Mouse (Mus musculus): ENCODE data around the gene Sorbs1. TPM values are rescaled to one million over a fixed set of nuclear protein-coding genes. Genes with fewer than 3 reads are reported as not detected.

Sorbs1 gene
- polyA plus RNA-seq, 1 experiment from 2014 or later = 73.8 TPM

DNA sequence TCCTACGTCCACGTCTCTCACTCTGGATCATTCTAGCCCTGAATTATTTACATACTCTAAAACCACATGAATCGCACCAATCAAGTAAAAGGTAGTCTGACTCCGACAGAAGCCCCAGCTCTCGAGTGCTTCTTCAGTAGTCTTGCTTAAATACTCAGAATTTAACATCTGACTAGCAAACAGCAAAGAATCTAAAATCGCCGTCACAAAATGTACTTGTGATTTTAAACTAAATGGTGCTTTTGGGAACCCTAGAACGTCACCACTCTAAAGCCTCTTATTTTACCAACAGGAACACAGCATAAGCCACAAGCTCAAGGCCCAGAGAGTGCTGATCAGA lies 2.5 kb downstream of the Sorbs1 start:
- TF ChIP-seq CTCF (IDR thresholded peaks at IDR 0.05; ENCODE audit: low read depth) = no peak
- Histone ChIP-seq H3K27ac (ENCODE audit: low read depth, low read length) (no peak overlapping the region), H3K4me1 (replicated peaks; ENCODE audit: control insufficient read depth, insufficient read depth, low read length) (0 out of 2 replicates have a peak, but pooled peaks cover 3% of the 10 kb centered on the region), H3K36me3 (ENCODE audit: control insufficient read depth, insufficient read depth) (no peaks in the 10 kb centered on the region), H3K9ac (ENCODE audit: low read depth, low read length) (peak overlapping the region; percentile 22; the same call in 1 of the 2 replicates), H3K27me3 (replicated peaks; ENCODE audit: control insufficient read depth, insufficient read depth, low read length) (no peaks in the 10 kb centered on the region), H3K4me2 (replicated peaks; ENCODE audit: low read depth) (peak overlapping the region; percentile 90), H3K4me3 (ENCODE audit: low read depth, low read length) (no peak overlapping the region), H3K9me3 (ENCODE audit: control insufficient read depth) (no peaks in the 10 kb centered on the region)
- WGBS = 70% methylated on average over 8 of the region's 8 CpGs
- no peak for ATAC-seq

DNA sequence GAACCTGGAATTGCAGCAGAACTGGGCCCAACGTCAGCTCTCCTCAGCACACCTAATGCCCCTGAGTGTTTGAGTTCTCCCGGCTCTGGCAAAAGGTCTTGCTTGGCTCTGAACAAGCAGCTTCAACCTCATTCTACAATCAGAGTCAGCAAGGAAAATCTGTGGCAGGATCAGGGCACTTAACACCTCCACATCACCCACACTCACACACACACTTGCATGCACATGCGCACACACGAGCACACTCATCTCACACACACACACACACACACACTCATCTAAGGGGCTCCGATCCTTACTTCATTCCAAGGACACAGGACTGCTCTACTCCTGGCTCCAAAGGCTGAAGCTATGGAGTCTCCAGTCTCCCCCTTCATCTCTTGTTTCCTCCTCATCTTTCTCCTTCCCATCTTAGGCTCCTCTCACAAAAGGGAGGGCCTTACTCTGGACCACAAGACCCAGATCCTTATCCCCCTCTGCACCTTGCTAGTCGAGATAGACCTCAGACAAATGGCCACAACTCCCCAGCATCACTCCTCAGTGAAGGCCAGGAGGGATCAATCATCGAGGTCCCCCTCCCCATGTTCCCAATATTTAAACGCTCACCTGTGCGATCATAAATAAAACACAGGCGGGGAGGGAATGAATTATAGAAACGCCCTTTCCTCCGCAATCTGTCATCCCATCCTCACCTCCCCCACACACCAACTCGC lies 3.0 kb downstream of the Sorbs1 start:
- no peaks in the 10 kb centered on the region for H3K36me3 ChIP-seq (ENCODE audit: control insufficient read depth, insufficient read depth)
- WGBS = 76% methylated on average over 13 of the region's 13 CpGs
- H3K4me1 ChIP-seq (replicated peaks; ENCODE audit: control insufficient read depth, insufficient read depth, low read length) = 0 out of 2 replicates have a peak, but pooled peaks cover 3% of the 10 kb centered on the region
- no peak for ATAC-seq
- no peaks in the 10 kb centered on the region for H3K9me3 ChIP-seq (ENCODE audit: control insufficient read depth)
- no peak for TF ChIP-seq CTCF (IDR thresholded peaks at IDR 0.05; ENCODE audit: low read depth)
- H3K4me3 ChIP-seq (ENCODE audit: low read depth, low read length) = no peak overlapping the region
- no peaks in the 10 kb centered on the region for H3K27me3 ChIP-seq (replicated peaks; ENCODE audit: control insufficient read depth, insufficient read depth, low read length)
- peak overlapping the region; percentile 90 for H3K4me2 ChIP-seq (replicated peaks; ENCODE audit: low read depth)
- H3K27ac ChIP-seq (ENCODE audit: low read depth, low read length) = no peak overlapping the region
- no peak overlapping the region for H3K9ac ChIP-seq (ENCODE audit: low read depth, low read length)

DNA sequence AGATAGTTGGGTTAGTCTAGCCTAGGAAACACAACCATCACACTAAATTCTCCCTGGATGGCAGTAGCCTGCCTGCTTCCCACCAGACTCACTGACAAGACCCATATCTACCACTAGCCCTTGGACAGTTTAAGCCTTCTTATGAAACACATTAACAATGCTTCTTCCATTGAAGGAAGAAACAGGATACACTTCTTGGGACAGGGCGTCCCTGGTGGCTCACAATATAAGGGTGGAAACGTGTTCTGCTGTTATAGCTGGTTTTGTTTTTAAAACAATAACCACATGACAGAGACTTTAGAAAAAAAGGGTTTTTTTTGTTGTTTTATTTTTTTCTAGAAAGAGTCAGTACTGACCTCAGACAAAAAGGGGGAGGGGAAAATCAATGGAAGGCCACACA lies 4.3 kb downstream of the Sorbs1 start:
- Histone ChIP-seq H3K4me1 (replicated peaks; ENCODE audit: control insufficient read depth, insufficient read depth, low read length) (0 out of 2 replicates have a peak, but pooled peaks cover 3% of the 10 kb centered on the region), H3K27ac (ENCODE audit: low read depth, low read length) (no peak overlapping the region), H3K27me3 (replicated peaks; ENCODE audit: control insufficient read depth, insufficient read depth, low read length) (no peaks in the 10 kb centered on the region), H3K4me3 (ENCODE audit: low read depth, low read length) (no peak overlapping the region), H3K9ac (ENCODE audit: low read depth, low read length) (no peak overlapping the region), H3K9me3 (ENCODE audit: control insufficient read depth) (no peaks in the 10 kb centered on the region), H3K4me2 (replicated peaks; ENCODE audit: low read depth) (no peak overlapping the region), H3K36me3 (ENCODE audit: control insufficient read depth, insufficient read depth) (no peaks in the 10 kb centered on the region)
- TF ChIP-seq CTCF (IDR thresholded peaks at IDR 0.05; ENCODE audit: low read depth) = 0 out of 2 replicates have a peak, but pooled peaks have one; percentile 30
- 65% methylated on average over 2 of the region's 2 CpGs for WGBS
- ATAC-seq = no peak

DNA sequence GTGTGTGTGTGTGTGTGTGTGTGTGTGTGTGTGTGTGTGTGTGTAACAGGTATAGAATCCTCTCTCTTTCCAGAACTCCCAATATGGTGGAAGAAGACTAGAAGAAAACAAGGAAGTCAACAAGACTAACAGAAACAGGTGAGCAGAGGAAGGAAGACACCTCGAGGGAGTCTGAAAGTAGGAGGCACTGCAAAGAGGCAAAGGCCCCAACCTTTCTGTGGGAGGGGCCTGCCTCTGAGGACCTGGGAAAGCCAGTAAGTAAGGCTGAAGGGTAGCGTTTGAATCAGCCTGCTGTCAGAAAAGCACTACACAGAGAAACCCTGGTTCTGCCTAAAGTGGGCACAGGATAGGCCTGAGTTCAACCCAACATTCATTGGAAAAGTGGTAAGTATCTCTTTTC lies 4.7 kb downstream of the Sorbs1 start:
- TF ChIP-seq CTCF (IDR thresholded peaks at IDR 0.05; ENCODE audit: low read depth) = no peak
- no peak for ATAC-seq
- H3K4me3 ChIP-seq (ENCODE audit: low read depth, low read length) = no peak overlapping the region

DNA sequence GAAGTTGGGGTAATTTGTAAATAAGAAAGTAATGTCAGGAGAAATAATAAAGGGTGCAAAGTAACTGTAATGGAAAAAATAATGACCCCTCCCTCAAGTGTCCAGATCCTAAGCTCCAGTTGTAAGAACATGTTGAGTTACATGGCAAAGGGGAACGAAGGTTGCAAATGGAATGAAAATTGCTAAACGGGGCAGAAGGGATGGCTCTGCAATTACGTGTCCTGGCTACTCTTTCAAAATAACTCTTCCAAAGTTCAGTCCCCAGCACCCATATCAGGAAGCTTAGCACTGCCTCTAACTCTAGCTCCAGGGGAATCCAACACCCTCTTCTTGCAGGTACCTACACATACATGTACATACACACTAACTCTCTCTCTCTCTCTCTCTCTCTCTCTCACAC lies 6.6 kb downstream of the Sorbs1 start:
- Histone ChIP-seq H3K27me3 (replicated peaks; ENCODE audit: control insufficient read depth, insufficient read depth, low read length) (no peaks in the 10 kb centered on the region), H3K9ac (ENCODE audit: low read depth, low read length) (no peak overlapping the region), H3K9me3 (ENCODE audit: control insufficient read depth) (no peaks in the 10 kb centered on the region), H3K27ac (ENCODE audit: low read depth, low read length) (no peak overlapping the region), H3K36me3 (ENCODE audit: control insufficient read depth, insufficient read depth) (no peaks in the 10 kb centered on the region), H3K4me3 (ENCODE audit: low read depth, low read length) (no peak overlapping the region), H3K4me2 (replicated peaks; ENCODE audit: low read depth) (no peak overlapping the region), H3K4me1 (replicated peaks; ENCODE audit: control insufficient read depth, insufficient read depth, low read length) (no peaks in the 10 kb centered on the region)
- TF ChIP-seq CTCF (IDR thresholded peaks at IDR 0.05; ENCODE audit: low read depth) = no peak
- WGBS = 76% methylated on average over 3 of the region's 3 CpGs
- no peak for ATAC-seq

More for the DNA sequence above, 4.7 kb downstream of the Sorbs1 start:
- Histone ChIP-seq H3K4me2 (replicated peaks; ENCODE audit: low read depth) (no peak overlapping the region), H3K36me3 (ENCODE audit: control insufficient read depth, insufficient read depth) (no peaks in the 10 kb centered on the region), H3K27me3 (replicated peaks; ENCODE audit: control insufficient read depth, insufficient read depth, low read length) (no peaks in the 10 kb centered on the region), H3K9ac (ENCODE audit: low read depth, low read length) (no peak overlapping the region), H3K27ac (ENCODE audit: low read depth, low read length) (no peak overlapping the region), H3K4me1 (replicated peaks; ENCODE audit: control insufficient read depth, insufficient read depth, low read length) (0 out of 2 replicates have a peak, but pooled peaks cover 3% of the 10 kb centered on the region), H3K9me3 (ENCODE audit: control insufficient read depth) (no peaks in the 10 kb centered on the region)
- WGBS = 14% methylated on average over 2 of the region's 2 CpGs

DNA sequence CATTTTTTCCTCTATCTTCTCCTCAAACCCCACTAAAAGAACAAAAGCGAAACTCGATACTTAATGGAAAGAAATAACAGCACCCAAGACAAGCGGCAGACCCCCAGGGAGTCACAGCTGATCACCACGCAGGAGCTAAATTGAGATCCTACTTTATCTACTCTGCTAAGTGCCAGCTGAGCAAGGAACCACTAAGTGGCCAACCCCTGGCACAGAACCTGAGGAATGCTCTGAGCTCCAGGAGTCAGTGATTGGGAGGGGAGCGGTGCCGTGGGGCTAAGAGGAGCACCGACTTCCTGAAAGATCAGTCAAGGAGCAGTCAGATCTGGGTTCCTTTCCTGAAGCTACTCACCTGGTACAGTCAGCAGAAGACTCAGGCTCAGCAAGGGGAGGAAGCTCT lies 9.2 kb downstream of the Sorbs1 start:
- no peak for TF ChIP-seq CTCF (IDR thresholded peaks at IDR 0.05; ENCODE audit: low read depth)
- peaks cover 15% of the 10 kb centered on the region; the same call in 1 of the 2 replicates for H3K4me1 ChIP-seq (replicated peaks; ENCODE audit: control insufficient read depth, insufficient read depth, low read length)
- no peak overlapping the region for H3K4me2 ChIP-seq (replicated peaks; ENCODE audit: low read depth)
- H3K9me3 ChIP-seq (ENCODE audit: control insufficient read depth) = no peaks in the 10 kb centered on the region
- no peak overlapping the region for H3K4me3 ChIP-seq (ENCODE audit: low read depth, low read length)
- H3K27ac ChIP-seq (ENCODE audit: low read depth, low read length) = no peak overlapping the region
- no peak for ATAC-seq
- 82% methylated on average over 7 of the region's 7 CpGs for WGBS
- no peaks in the 10 kb centered on the region for H3K27me3 ChIP-seq (replicated peaks; ENCODE audit: control insufficient read depth, insufficient read depth, low read length)
- no peak overlapping the region for H3K9ac ChIP-seq (ENCODE audit: low read depth, low read length)
- H3K36me3 ChIP-seq (ENCODE audit: control insufficient read depth, insufficient read depth) = no peaks in the 10 kb centered on the region

Data from intestine, postnatal 0 days (tissue).